Mouse (Mus musculus): ENCODE measurements around the gene Nqo2.
"Not testable (repeated sequence)": the region's sequence is repeated elsewhere in the genome, so short reads cannot be mapped to it uniquely, and the experiment has no call there.

The Nqo2 gene

DNA sequence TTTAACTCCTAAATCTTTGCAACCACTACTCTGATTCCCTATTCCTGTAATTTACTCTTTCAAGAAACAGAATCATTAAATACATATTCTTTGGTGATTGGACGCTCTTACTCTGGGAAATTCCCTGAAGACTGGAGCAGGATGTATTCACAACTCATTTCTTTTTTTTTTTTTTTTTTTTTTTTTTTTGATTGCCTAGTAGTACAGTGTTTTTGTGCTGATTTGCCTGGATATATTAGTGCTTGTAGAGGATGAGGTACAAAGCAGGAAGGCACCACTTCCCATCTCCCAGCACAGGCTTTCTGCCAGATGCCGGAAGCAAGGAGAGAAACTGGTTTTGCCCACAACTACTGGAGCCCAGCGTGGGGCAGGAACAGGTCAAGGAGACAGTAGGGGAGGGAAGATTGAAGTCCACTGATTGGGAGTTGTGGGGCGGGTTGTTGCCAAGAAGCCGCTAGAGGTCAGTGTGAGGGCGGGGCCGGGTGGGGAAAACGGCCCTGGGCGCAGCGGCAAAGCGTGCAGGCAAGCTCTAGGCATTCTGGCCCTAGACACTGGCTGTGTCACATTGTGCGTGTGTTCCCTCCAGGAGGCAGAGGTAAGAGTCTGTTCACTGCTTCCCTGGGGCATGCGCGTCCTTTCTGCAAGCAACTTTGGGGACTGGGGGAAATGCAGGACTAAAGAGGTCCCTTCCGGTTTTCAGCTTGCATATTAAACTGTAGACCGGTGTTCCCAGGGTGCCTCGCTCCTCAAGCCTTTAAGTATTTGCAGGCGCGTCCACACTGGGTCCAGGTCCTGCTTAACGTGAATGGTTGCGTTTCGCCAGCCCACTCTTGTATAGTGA, at the start of gene Nqo2:
Gene Nqo2 (plus strand): TSS at position 482 of the 841 bp plus-strand sequence.
- peak; percentile 90 for DNase-seq (ENCODE audit: low spot score)

DNA sequence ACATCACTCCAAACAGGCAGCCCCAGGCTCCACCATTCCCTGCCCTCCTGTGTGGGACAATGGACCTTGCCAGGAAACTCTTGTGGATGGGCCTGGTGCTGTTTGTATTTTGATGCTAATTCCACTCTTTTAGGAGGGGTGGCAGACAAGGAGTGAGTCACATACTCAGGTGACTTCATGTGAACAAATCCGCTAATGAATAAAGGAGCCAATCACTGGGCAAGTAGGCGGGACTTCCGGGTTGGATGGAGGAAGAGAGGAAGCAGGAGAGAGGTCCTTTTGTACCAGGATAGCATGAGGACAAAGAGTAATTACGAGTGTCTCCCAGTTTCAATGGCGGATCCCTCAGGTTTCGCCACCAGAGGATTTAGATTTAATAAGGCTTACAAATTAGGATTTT, 43.4 kb upstream of the Nqo2 start:
- no peak for DNase-seq (ENCODE audit: low spot score)

DNA sequence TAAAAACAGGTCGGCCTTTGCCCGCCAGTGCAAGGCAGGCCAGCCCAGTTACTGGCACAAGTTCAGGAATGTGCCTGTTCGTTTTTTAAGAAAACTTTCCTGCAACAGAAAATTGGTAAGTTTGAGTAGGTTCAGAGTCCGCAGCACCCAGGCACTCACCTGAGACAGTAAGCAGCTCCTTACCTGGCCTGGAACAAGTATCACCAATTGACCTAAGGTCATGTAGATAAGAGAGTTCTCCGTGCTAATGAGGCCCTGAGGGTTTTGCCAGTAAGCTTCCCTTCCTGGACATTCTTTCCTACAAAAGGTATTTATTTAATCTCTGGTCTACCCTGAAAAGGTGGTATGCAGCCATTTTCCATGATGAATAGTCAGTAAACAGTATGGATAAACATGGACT, 42.8 kb upstream of the Nqo2 start:
- no peak for DNase-seq (ENCODE audit: low spot score)

DNA sequence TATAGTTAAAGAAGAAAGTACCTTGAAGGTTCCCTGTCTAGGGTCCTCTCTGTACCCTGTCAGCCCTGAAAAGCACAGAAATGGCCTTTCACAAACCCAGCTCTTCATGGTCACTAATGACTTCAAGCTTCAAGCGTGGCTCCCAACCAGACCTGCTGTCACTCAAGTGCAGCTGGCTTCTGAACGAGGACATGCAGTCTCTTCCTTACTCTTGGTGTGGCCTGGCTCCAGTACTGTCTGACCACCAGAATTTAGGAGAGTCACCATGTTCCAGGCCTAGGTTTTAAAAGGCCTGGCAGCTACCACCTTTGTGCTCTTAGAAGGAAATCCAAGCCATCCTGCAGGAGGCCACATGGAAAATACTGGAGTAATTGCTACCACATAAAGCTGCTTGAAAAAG, 34.2 kb upstream of the Nqo2 start:
- no peak for DNase-seq (ENCODE audit: low spot score)

GRCm38 (mm10) chr13:33930912-33931311, 33.6 kb upstream of the Nqo2 start:
- no peak for DNase-seq (ENCODE audit: low spot score)

- no peak for DNase-seq (ENCODE audit: low spot score)
Measured at GRCm38 (mm10) chr13:33934743-33935142, 29.7 kb upstream of the Nqo2 start.

DNA sequence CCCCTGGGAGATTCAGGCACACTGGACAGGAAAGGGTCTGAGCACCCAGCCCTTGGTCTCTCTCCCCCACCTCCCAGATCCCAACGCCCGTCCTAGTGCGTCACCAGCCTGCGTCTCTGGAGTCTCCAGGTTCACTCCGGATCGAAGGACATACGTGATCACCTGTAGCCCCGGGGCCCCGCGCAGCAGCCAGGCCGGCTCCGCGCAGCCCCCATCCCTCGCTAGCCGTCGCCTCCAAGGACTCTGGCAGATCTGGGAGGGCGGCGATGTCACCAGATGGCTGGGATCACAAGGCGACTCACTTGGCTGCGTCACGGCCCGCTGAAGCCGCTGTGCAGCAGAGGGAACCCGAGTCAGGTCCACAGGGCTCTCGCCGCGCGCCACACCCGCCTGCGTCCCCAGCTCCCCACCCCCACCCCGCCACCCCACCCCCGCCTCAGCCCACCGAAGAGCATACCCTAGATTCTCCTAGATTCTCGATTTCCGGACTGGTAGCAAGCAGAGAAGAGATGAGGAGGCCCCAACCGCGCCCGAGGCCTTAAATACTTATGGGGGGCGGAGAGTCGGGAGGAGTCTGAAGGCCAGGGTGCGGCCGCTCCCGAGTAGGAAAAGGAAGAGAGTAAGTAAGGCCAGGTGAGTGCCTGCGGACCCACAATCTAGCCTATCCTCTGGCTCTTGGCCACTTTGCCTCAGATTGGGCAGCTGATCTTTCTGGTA, 28.9 kb upstream of the Nqo2 start:
- peak; percentile 68 for DNase-seq (ENCODE audit: low spot score)

GRCm38 (mm10) chr13:33937151-33937550, 27.3 kb upstream of the Nqo2 start:
- no peak for DNase-seq (ENCODE audit: low spot score)

GRCm38 (mm10) chr13:33937587-33937986, 26.9 kb upstream of the Nqo2 start:
- not testable (repeated sequence) for DNase-seq (ENCODE audit: low spot score)

- DNase-seq (ENCODE audit: low spot score), result no peak
Measured at GRCm38 (mm10) chr13:33941288-33941808, 23.1 kb upstream of the Nqo2 start.

- peak; percentile 53 for DNase-seq (ENCODE audit: low spot score)
Measured at GRCm38 (mm10) chr13:33942212-33942779, 22.2 kb upstream of the Nqo2 start.

DNA sequence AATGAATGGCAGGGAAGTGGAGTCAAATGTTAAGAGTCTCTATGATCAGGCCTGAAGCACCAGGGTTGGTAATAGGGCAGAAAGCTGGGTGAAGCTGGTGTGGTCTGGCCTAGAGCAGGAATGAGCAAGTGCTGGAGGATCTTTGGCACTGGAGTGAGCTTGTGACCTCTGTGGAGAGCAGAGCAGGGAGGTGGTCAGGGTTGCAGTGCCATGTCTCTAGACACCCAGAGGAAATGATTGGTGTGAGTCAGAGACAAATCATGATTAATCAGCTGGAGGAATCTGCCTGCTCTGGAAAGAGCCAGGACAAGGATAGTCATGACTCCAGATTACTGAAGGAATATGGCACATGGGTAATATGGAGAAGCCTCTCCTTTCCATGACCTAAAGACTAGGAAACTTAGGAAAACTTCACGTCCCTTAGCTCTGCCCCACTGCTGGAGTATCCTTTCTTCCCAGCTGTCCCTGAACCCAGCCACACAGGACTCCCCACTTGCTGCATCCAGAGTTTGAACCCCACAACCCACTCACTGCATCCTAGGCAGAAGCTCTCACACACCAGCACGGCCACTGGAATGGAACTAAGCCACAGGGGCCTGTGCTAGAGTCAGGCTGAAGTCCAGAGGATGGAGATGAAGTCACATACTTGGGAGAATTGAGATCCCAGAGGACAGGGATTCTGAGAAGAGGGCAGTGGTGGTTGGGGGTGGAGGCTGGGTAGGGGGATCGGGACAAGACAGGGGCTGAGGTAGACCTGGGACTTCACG, 13.0 kb upstream of the Nqo2 start:
- DNase-seq (ENCODE audit: low spot score), result no peak

DNA sequence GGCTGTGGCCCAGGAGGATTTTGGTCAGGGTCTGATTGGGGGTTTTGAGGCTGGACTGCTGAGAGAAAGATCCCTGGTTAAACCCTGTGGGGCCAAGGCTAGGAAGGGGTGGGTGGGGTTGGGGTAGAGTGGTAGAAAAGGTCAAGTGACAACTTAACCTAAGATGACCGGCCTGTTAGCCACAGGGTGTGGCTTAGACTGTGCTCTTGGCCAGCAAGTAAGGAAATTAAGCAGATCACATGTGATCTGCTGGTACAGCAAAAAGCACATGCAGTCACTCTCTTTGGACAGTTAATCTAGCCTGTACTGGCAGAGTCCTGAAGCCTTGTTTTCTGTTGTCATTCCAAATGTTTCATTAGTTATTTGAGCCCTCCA, 12.4 kb upstream of the Nqo2 start:
- no peak for DNase-seq (ENCODE audit: low spot score)

DNA sequence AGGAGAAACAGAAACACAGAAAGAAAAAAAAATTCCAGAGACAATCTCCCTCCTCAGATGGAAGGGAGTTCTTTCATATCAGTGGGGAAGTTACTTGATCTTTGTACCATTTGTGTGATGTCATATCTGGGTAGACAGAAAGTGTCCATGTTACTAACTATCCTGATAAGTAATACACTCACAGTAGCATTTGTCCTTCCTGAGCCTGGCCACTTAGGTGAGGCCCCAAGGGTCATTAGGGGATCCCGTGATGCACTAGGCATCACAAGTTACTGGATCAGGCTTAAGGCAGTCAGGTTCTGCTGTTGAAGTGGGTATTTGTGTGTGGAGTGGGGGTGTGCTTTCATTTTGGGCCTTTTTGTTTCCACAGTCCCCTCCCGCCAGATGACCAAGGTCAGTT, 11.5 kb upstream of the Nqo2 start:
- no peak for DNase-seq (ENCODE audit: low spot score)

DNA sequence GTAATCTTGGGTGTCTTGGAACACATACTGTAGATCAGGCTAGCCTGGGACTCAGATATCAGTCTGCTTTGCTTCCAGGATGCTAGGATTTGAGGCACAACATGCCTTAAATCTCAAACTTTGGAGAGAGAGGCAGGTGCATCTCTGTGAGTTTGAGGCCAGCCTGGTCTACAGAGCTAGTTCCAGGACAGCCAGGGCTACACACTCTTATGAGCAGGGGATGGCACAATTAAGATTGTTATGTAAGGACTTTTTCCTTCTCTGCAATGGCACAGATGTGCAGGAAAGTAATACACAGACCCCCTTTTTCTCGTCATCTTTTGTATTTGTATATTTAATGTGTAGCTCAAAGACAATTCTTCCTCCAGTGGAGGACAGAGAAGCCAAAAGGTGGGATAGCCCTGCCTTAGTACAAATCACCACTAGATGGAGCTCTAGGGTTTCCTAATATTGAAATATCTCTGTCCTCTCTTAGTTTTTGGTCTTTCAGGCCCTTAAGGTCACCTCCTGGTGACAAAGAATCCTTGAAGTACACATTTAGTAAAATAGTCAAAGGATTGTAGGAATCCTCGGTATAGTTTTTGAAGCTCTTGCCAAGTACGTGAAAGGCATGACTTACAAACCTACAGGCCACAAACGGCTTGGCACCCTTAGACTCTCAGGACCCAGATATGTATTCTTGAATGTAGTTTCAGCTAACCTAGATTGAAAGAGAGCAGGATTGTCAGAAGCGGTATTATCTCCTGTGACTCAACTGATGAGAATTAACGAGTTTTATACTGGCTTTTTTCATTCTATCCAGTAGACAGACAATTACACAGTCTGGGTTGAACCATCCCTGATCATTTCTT, 7.7 kb upstream of the Nqo2 start:
- DNase-seq (ENCODE audit: low spot score), result peak; percentile 83

- no peak for DNase-seq (ENCODE audit: low spot score)
Measured at GRCm38 (mm10) chr13:33959771-33960170, 4.7 kb upstream of the Nqo2 start.

- DNase-seq (ENCODE audit: low spot score), result peak; percentile 44
Measured at GRCm38 (mm10) chr13:33965056-33966024, 853 bp downstream of the Nqo2 start.

- peak; percentile 1 for DNase-seq (ENCODE audit: low spot score)
Measured at GRCm38 (mm10) chr13:33966025-33966412, 1.5 kb downstream of the Nqo2 start.

DNA sequence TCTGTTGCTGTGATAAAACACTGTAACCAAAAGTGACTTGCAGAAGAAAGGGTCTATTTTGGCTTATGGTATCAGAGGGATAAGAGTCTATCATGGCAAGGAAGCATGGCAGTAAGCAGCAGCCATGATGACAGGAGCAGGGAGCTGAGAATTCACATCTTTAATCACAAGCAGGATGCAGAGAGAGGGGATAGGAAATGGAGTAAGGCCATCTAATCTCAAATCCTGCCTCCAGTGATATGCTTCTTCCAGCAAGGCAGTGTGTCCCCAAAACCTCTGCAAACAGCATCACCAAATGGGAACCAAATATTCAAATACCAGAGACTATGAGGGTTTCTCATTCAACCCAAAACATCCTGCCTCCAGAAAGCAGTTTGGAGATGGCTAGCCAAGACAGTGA, 2.1 kb downstream of the Nqo2 start:
- no peak for DNase-seq (ENCODE audit: low spot score)

DNA sequence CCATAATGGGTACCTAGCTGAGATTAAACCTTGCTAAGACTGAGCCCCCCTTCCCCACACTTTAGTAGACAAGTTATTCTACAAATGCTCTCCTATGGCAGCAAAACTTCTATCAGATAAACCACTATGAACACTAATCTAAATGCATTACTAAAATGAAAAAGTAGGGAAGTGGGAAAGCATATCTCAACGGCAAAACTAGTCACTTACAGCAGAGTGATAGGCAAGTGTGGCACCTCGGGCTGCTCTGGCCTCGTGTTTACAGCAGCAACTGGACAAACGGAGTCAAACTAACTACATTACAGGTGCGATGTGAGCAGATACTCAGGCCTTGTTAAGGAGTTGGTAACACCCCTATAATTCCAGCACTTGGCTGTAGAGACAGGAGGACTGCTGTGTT, 25.1 kb downstream of the Nqo2 start:
- DNase-seq (ENCODE audit: low spot score), result no peak
